Mouse (Mus musculus) brain, embryonic 14.5 days (tissue): ENCODE data around the gene Nradd. TPM values are rescaled to one million over a fixed set of nuclear protein-coding genes. Genes with fewer than 3 reads are reported as not detected.

Experiments
- DNase-seq: peaks from one replicate; pipeline ENCODE4 v3.0.0-alpha.2; 2011; ENCODE audit warnings: low read depth
- CTCF ChIP-seq: fragments of 200-500 bp; IDR thresholded peaks from 2 replicates; pipeline ENCODE4 v1.5.1; 2012; ENCODE audit warnings: inconsistent platforms, mild to moderate bottlenecking, moderate library complexity, borderline replicate concordance; ENCODE audit not compliant: insufficient read depth, insufficient read length; ENCODE audit errors: extremely low read depth
- POLR2A ChIP-seq: fragments of 200-500 bp; IDR thresholded peaks from 2 replicates; pipeline ENCODE4 v1.6.1; 2012; ENCODE audit warnings: mild to moderate bottlenecking, inconsistent platforms, borderline replicate concordance; ENCODE audit not compliant: poor library complexity, insufficient read depth, insufficient read length, severe bottlenecking; ENCODE audit errors: extremely low read depth
- polyA plus RNA-seq: library from polyadenylated mRNA; depleted of rRNA; stranded (reverse); fragments of >200 nt; gene quantifications from 2 replicates; pipeline ENCODE4 v1.2.3, GENCODE M21; 2012; rRNA removed

Gene Nradd
- polyA plus RNA-seq, 1 experiment, result 25.1 TPM

- no peak for TF ChIP-seq CTCF
- no peak for TF ChIP-seq POLR2A
- no peak for DNase-seq
Observed at GRCm38 (mm10) chr9:110625350-110625908, 1.2 kb upstream of the Nradd start.

- TF ChIP-seq CTCF, result no peak
- no peak for TF ChIP-seq POLR2A
- no peak for DNase-seq
Observed at GRCm38 (mm10) chr9:110623416-110624195, 646 bp downstream of the Nradd start.

- no peak for DNase-seq
- TF ChIP-seq POLR2A, result no peak
- no peak for TF ChIP-seq CTCF
Observed at GRCm38 (mm10) chr9:110622621-110623219, 1.5 kb downstream of the Nradd start.

GRCm38 (mm10) chr9:110620685-110621084 lies 3.6 kb downstream of the Nradd start:
- no peak for TF ChIP-seq POLR2A
- TF ChIP-seq CTCF, result no peak

GRCm38 (mm10) chr9:110620180-110620579 lies 4.1 kb downstream of the Nradd start:
- DNase-seq, result no peak
- TF ChIP-seq POLR2A, result no peak
- peak; percentile 10; the same call in 1 of the 2 replicates for TF ChIP-seq CTCF

More at GRCm38 (mm10) chr9:110620685-110621084, 3.6 kb downstream of the Nradd start:
- no peak for DNase-seq

GRCm38 (mm10) chr9:110617081-110617480 lies 7.2 kb downstream of the Nradd start:
- DNase-seq, result no peak
- TF ChIP-seq POLR2A (no peak), CTCF (no peak)

GRCm38 (mm10) chr9:110611471-110611870 lies 12.8 kb downstream of the Nradd start:
- TF ChIP-seq POLR2A (no peak), CTCF (no peak)
- no peak for DNase-seq

GRCm38 (mm10) chr9:110583521-110583920 lies 40.7 kb downstream of the Nradd start:
- TF ChIP-seq CTCF (no peak), POLR2A (no peak)
- DNase-seq, result no peak

- TF ChIP-seq CTCF, result no peak
- TF ChIP-seq POLR2A, result no peak
- DNase-seq, result no peak
Observed at GRCm38 (mm10) chr9:110582161-110582560, 42.1 kb downstream of the Nradd start.

Other genes with a start within 250 kb of the Nradd start
- gene Ptpn23, start 216.2 kb downstream of the Nradd start, polyA plus RNA-seq, result 31.2 and 73.7 TPM in 2 replicates
- 0.45 and 1.1 TPM in 2 replicates for gene Ngp, start 204.7 kb downstream of the Nradd start, polyA plus RNA-seq
- 35.8 and 39.3 TPM in 2 replicates for gene Klhl18, start 147.8 kb downstream of the Nradd start, polyA plus RNA-seq
- gene Kif9, start 147.5 kb downstream of the Nradd start, polyA plus RNA-seq, result 1.9 and 3.6 TPM in 2 replicates
- gene Setd2, start 91.9 kb downstream of the Nradd start, polyA plus RNA-seq, result 83.3 and 90.6 TPM in 2 replicates
- gene Nbeal2, start 29.7 kb upstream of the Nradd start, polyA plus RNA-seq, result 11.8 and 15.5 TPM in 2 replicates
- gene Ccdc12, start 32.1 kb upstream of the Nradd start, polyA plus RNA-seq, result 76.0 and 103 TPM in 2 replicates
- gene Myl3, start 117.4 kb upstream of the Nradd start, polyA plus RNA-seq, result 0.30 and 0.37 TPM in 2 replicates
- gene Pth1r, start 122.7 kb upstream of the Nradd start, polyA plus RNA-seq, result 18.0 and 24.2 TPM in 2 replicates
- gene Prss42, start 173.7 kb upstream of the Nradd start, polyA plus RNA-seq, result not detected in 2 replicates
- not detected in 2 replicates for gene Prss44, start 189.5 kb upstream of the Nradd start, polyA plus RNA-seq
- not detected in 2 replicates for gene Prss43, start 202.2 kb upstream of the Nradd start, polyA plus RNA-seq
- gene Prss45, start 210.1 kb upstream of the Nradd start, polyA plus RNA-seq, result 0.09 TPM in 1 of 2 replicates, not detected in the other
- gene Prss46, start 220.1 kb upstream of the Nradd start, polyA plus RNA-seq, result not detected in 2 replicates
- gene Prss50, start 233.5 kb upstream of the Nradd start, polyA plus RNA-seq, result 0.06 and 0.08 TPM in 2 replicates